Mouse (Mus musculus) liver, postnatal 0 days (tissue): ENCODE data around the gene Fscn2.

Experiments used
- CTCF ChIP-seq: sonication (generic); IDR thresholded peaks from 2 replicates; pipeline ENCODE4 v1.5.1; 2016; ENCODE audit warnings: antibody characterized with exemption, low read depth
- EP300 ChIP-seq: IDR thresholded peaks from 2 replicates; pipeline ENCODE4 v1.6.1; 2016; ENCODE audit warnings: antibody characterized with exemption, low read depth, mild to moderate bottlenecking

GRCm38 (mm10) chr11:120380271-120380670 lies 18.9 kb downstream of the Fscn2 start:
- TF ChIP-seq CTCF: no peak
- no peak for TF ChIP-seq EP300
